Mouse (Mus musculus) heart, postnatal 0 days (tissue): ENCODE data around the gene Hist1h4i.

Experiments used
- CTCF ChIP-seq: IDR thresholded peaks from 2 replicates; pipeline ENCODE4 v1.5.1; 2016; ENCODE audit warnings: antibody characterized with exemption, control low read depth, low read depth
- EP300 ChIP-seq: IDR thresholded peaks from 2 replicates; pipeline ENCODE4 v1.6.1; 2016; ENCODE audit warnings: antibody characterized with exemption, low read depth

GRCm38 (mm10) chr13:22021581-22021980 is 19.6 kb downstream of the Hist1h4i start:
- TF ChIP-seq CTCF = no peak
- no peak for TF ChIP-seq EP300
